Mouse (Mus musculus) frontal cortex, adult 2 months (tissue): ENCODE measurements around the gene Hrh2. TPM values are rescaled to one million over a fixed set of nuclear protein-coding genes. Genes with fewer than 3 reads are reported as not detected.

Experiments
- DNase-seq, 2 experiments: peaks; one replicate each; pipeline ENCODE4 v3.0.0; 2022; ENCODE audit warnings: low spot score in 1 of 2; ENCODE audit errors: extremely low spot score in 1 of 2
- polyA plus RNA-seq: library from polyadenylated mRNA; depleted of rRNA; stranded (reverse); fragments of >200 nt; gene quantifications from 2 replicates; pipeline ENCODE4 v1.2.3, GENCODE M21; 2012

Hrh2 gene
- polyA plus RNA-seq, 1 experiment, result 12.9 TPM

DNA sequence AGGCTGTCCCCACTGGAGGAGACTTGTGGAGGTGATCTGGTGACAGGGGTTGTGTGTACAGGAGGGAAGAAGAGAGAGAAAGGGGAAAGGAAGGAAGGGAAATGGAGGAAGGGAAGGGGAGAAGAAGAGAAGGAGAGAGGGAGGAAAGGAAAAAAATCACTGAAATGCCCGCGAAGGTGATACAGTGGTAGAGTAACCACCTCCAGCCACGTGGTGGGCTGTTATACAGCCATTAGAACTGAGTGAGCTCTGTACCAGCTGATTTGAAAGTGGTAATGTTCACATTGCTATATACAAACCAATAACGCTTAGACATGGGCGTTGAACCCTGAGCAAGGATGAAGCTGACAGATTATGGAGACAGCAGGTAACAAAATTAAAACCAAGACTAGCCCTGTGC lies 20.6 kb downstream of the Hrh2 start:
- no peak for DNase-seq

DNA sequence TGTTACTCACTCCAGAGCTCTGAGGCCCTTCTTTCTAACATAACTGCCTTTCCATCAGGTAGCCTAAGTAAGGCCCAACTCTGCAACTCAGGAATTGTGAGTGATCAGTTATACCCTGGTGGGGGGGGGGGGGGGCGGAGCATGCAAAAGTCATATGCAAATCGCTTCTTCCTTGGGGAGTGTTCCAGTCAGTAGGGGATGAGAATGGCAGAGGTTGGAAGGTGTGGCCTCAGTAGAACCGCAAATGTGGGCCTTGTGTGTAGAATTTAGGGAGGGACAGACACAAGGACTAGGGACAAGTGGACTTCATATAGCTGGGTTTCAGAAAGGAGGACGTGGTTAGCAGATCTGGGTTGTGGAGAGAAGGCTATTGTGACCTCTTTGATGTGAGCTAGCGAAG lies 23.3 kb downstream of the Hrh2 start:
- no peak for DNase-seq

DNA sequence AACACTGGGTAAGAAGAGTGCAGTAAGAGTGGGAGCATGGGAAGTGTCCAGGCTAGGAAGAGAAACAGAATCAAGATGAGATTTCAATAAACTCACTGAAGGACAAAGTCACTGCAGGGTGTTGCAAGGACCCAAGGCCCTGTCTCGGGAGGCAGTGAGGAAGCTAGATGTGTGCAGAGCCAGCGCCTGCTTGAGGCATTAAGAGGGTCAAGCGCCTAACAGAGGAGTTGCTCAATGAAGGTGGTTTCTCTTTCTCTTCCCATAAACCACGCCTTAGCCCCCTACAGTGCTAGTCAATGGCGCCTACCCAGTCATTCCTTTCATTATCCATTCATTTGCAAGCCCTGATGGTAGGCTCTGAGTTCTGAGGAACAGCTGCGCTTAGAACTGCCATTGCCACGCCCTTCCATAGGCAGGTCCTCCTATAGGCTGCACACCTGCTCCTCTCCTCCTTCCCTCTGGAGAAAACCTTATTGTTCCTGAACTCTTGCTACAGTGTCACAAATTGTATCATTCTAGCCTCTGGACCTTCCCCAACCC lies 23.9 kb downstream of the Hrh2 start:
- DNase-seq, result no peak

DNA sequence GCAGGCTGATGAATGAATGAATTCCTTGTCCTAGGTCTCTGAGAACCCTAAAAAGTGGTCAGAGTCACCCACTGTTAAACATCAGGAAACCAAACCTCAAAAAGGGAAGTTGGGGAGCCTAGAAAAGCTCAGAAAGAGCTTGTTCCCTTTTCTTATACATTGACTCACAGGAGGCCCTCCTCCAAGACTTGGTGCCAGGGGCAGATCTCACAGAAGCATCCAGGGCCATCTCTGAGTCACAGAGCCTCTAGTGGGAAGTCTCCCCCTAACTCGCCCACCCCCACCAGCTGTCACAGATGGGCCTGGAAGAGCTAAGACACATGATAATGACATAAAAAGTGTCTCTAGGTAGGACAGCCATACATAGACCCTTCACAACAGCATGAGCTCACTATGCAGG lies 26.4 kb downstream of the Hrh2 start:
- peak; percentile 67 to 78 for DNase-seq

GRCm38 (mm10) chr13:54221631-54222179 lies 29.8 kb downstream of the Hrh2 start:
- DNase-seq, result no peak

DNA sequence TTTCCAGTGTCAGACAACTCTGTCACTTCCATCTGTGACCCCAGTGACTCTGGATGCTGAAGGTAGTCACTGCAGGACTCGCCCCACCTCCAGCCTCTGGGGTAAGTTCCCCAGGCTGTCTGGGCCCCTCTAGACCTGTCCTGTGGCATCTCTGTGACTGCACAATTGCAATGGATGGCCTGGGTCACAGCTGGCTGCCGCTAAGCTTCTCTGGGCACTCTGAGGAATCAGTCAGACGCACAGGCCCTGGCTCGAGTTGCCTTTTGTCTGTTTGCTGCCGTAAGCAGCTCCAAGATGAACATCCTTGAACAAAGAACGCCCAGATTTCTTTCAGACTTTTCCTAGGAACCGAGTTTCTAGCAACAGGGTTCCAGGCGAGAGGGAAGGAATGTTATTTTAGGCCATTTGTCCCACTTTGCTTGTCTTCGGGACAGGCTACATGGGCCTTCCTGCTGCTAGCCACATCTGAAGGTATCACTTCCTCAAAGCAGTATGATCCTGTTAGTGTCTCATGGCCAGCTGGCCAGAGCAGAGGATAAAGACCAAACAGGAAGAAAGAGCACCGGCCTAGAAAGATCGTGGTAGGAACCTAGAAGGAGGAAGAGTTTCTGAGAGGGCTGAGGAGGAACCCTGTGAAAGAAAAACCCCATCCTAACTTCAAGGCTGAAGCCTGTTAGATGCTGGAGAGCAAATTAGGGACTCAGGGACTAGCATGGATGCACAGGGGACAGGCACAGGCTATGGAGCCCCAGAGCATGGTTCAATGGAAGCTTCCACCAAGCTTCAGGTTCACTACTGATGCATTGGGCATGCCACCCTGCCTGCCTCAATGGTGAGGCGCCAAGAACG lies 31.2 kb downstream of the Hrh2 start:
- no peak for DNase-seq

- peak; percentile 51 to 85 for DNase-seq
Measured at GRCm38 (mm10) chr13:54227916-54228483, 36.1 kb downstream of the Hrh2 start.

- DNase-seq, result no peak
Measured at GRCm38 (mm10) chr13:54230081-54230480, 38.2 kb downstream of the Hrh2 start.

- DNase-seq, result no peak
Measured at GRCm38 (mm10) chr13:54231868-54232267, 39.9 kb downstream of the Hrh2 start.

DNA sequence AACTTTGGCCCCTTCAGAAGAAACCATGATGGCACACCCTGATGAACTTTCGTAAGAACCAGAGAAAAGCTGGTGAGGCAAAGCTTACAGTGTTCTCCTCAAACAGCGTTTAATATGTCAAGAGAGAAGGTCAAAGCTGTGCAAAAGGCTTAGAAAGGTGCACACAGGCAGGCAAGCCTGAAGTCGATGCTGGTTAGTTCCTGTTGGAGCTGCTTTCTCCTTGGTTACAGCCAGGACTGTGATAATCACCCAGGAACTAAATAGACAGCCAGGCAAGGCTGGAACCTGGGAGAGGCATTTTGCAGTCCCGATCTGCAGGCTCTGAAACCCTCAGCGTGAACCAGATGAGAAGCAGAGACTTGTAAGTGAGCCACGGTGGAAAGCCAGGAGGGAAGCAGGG lies 45.6 kb downstream of the Hrh2 start:
- DNase-seq, result no peak

GRCm38 (mm10) chr13:54238585-54239323 lies 46.8 kb downstream of the Hrh2 start:
- DNase-seq, result no peak

- peak in 1 of 2 experiments; percentile 71 for DNase-seq
Measured at GRCm38 (mm10) chr13:54242380-54242779, 50.5 kb downstream of the Hrh2 start.

GRCm38 (mm10) chr13:54245204-54245603 lies 53.3 kb downstream of the Hrh2 start:
- DNase-seq, result peak in 1 of 2 experiments; percentile 50

- peak; percentile 73 to 95 for DNase-seq
Measured at GRCm38 (mm10) chr13:54247545-54247944, 55.6 kb downstream of the Hrh2 start.

DNA sequence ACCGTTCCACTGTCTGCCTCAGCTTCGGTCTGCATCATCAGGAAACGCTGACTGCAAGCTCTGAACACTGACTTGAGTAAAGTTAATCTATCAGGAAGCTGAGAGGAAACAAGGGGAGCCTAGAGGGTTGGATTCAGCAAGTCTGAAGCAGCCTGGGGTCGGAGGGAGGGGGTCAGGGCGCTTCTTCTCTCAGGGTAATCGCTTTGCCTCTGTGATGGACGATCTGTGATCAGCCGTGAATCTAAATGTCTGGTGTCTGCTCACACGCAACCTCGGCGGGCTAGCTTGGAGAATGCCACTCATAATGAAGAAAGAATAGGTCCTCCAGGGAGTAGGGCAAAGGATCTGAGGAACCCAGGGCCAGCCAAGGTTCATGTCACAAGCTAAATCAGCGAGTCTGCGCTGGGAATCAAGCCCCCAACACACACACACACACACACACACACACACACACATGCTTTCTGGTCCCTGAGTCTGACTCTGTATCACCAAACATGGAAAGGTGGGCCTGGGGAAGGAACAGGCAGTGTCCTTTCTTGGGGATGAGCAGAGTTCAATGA lies 56.6 kb downstream of the Hrh2 start:
- DNase-seq, result no peak

GRCm38 (mm10) chr13:54249007-54249406 lies 57.1 kb downstream of the Hrh2 start:
- no peak for DNase-seq

DNA sequence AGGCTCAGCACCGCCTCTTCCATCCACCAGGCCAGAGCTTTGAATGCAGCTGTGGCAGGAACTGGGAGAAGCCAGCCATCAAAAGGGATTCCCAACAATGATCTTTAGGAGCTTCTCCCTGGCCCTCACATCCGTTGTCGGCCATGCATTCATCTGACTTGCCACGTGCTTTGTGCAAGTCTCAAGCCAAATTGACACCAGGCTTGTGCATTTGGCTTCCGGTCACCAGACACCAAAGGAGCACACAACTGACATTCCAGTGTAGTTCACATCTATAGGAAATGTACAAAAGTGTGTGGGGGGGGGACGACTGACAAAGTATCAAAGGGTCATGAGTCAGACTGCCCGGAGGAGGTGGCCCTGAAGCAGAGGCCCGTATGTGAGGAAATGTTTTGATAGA lies 58.4 kb downstream of the Hrh2 start:
- no peak for DNase-seq

DNA sequence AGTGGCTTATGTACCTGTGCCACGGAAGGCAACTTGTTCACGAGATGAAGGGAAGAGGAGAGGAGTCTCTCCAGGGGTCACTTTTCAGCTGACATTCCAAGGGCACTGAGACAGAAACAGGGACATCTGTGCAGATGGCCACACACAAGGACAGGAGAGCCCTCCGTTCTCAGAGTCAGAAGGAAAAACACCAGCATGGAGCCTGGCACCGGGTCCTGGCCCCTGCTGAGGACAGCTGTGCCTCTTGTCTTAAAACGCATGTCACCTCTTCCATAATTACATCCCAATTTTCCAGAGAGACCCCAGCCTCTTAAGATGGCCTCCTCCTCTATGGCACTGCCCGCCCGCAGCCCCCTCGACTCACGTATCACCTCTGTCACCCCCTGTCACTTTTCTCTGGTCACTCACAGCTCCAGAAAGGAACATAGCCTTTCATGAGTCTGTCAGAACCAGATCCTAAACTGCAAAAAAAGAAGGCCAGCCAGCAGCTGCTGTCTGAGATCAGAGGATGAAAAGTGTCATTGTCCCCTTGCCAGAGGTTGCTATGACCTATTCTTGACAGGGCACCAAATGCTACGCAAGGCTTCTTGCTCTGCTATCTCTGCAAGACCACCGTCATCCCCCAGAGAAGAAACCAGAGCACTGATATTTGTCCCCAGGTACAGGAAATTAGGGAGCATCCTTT lies 59.8 kb downstream of the Hrh2 start:
- no peak for DNase-seq

GRCm38 (mm10) chr13:54257580-54258223 lies 65.8 kb downstream of the Hrh2 start:
- DNase-seq, result peak; percentile 69 to 82
